1 mouse cellular context compared by ENCODE assay signal in the genomic region with DNA sequence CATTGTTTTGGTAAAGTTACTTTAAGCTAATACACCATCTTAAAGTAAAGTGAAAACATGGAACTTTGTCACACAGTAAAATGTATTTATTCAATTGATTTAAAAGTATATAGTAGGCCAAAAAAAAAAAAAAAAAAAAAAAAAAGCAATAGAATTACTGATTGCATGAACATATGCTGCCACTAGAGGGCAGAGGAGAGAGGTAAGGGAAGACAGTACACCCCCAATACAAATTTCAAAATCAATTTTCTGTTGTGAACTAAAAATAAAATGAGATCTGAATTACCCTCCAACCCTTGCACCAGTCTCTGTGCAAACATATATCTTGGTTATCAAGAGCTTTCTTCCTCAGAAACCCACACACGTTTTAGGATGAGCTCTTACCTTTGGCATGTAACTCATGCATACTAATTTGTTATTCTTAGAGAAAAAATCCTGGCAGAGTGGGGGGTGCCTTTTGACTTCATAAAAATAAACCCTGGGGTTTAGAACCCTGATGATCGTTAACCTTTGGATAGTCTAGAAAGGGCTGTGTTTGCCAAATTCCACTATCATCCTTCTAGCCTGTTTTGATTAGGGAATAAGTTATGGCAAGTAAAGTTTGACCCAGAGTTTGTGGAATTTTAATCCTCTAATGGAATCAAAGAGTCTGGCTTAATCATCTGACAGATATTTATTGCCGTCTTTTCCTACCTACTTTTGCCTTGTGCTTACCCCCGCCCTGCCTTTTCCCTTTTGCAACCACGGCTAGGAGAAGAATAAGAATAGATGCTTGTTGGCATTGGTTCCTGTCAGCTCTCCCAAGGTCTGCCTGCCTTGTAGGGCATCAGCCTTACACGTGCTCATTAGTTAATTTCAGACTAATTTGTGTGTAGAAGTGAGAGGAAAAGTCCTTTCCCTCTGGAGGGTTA.
TF ChIP-seq lines count a peak whose summit lies in the region.

No protein-coding gene starts in this region.

TF ChIP-seq in CH12.LX, 34 proteins besides CTCF, POLR2A, EP300 and RAD21 (continued from another document):
- no peak for TF ChIP-seq MYC (IDR thresholded peaks at IDR 0.05; ENCODE audit: low read depth, low read length)
- TF ChIP-seq E2F4 (IDR thresholded peaks at IDR 0.05; ENCODE audit: insufficient replicate concordance, low read depth, low read length): no peak
- peak; percentile 97 for TF ChIP-seq ZNF384 (IDR thresholded peaks at IDR 0.05; ENCODE audit: low read depth, low read length)
- no peak for TF ChIP-seq POLR2AphosphoS2 (IDR thresholded peaks at IDR 0.05; ENCODE audit: low read depth, low read length)
- TF ChIP-seq UBTF (IDR thresholded peaks at IDR 0.05; ENCODE audit: low read depth, low read length): no peak
- TF ChIP-seq SMC3 (IDR thresholded peaks at IDR 0.05; ENCODE audit: low read depth, low read length): peak; percentile 11; the same call in 1 of the 2 replicates
- TF ChIP-seq USF2 (conservative IDR thresholded peaks at IDR 0.05; ENCODE audit: low read depth, low read length): no peak
